Mouse (Mus musculus) gastrocnemius, postnatal 10 days (tissue): ENCODE measurements at regions not wholly inside any gene's neighbourhood (a gene's known extent, or its start where the extent isn't known, plus 50 kb on each side); places are given as distances from the start of the nearest gene placed in this dataset.

Experiments used
- DNase-seq: peaks from one replicate; pipeline ENCODE4 v3.0.0; 2021; ENCODE audit warnings: mixed read lengths

GRCm38 (mm10) chr3:144069979-144070540, 135.0 kb downstream of the Lmo4 start:
- DNase-seq: peak; percentile 31

GRCm38 (mm10) chr3:144067016-144067415, 138.0 kb downstream of the Lmo4 start:
- no peak for DNase-seq

- no peak for DNase-seq
Measured at GRCm38 (mm10) chr3:144058106-144058505, 146.9 kb downstream of the Lmo4 start.

GRCm38 (mm10) chr3:144050341-144050740, 154.7 kb downstream of the Lmo4 start:
- no peak for DNase-seq

GRCm38 (mm10) chr3:144049270-144049669, 155.8 kb downstream of the Lmo4 start:
- DNase-seq: no peak

- DNase-seq: no peak
Measured at GRCm38 (mm10) chr3:144044366-144044765, 160.7 kb downstream of the Lmo4 start.

- DNase-seq: no peak
Measured at GRCm38 (mm10) chr3:144041788-144042187, 163.2 kb downstream of the Lmo4 start.

GRCm38 (mm10) chr3:144039498-144039897, 165.5 kb downstream of the Lmo4 start:
- DNase-seq: no peak

GRCm38 (mm10) chr3:144029611-144030010, 175.4 kb downstream of the Lmo4 start:
- no peak for DNase-seq

- DNase-seq: no peak
Measured at GRCm38 (mm10) chr3:144029121-144029520, 175.9 kb downstream of the Lmo4 start.

GRCm38 (mm10) chr3:144027134-144027980, 177.7 kb downstream of the Lmo4 start:
- no peak for DNase-seq

GRCm38 (mm10) chr3:144025451-144026125, 179.4 kb downstream of the Lmo4 start:
- no peak for DNase-seq

GRCm38 (mm10) chr3:144024216-144024615, 180.8 kb downstream of the Lmo4 start:
- no peak for DNase-seq

GRCm38 (mm10) chr3:144023058-144023457, 182.0 kb downstream of the Lmo4 start:
- DNase-seq: no peak

GRCm38 (mm10) chr3:144021969-144022368, 183.1 kb downstream of the Lmo4 start:
- DNase-seq: no peak

- DNase-seq: no peak
Measured at GRCm38 (mm10) chr3:144020189-144020940, 184.7 kb downstream of the Lmo4 start.

GRCm38 (mm10) chr3:144019293-144019692, 185.7 kb downstream of the Lmo4 start:
- DNase-seq: no peak

GRCm38 (mm10) chr3:144018559-144018958, 186.5 kb downstream of the Lmo4 start:
- no peak for DNase-seq

GRCm38 (mm10) chr3:144015236-144015635, 189.8 kb downstream of the Lmo4 start:
- DNase-seq: no peak

- no peak for DNase-seq
Measured at GRCm38 (mm10) chr3:144013481-144014125, 191.4 kb downstream of the Lmo4 start.

GRCm38 (mm10) chr3:144012820-144013219, 192.2 kb downstream of the Lmo4 start:
- no peak for DNase-seq

- no peak for DNase-seq
Measured at GRCm38 (mm10) chr3:144012173-144012572, 192.8 kb downstream of the Lmo4 start.
